Mouse (Mus musculus) heart, embryonic 11.5 days (tissue): ENCODE measurements around the gene Dnal1. TPM values are rescaled to one million over a fixed set of nuclear protein-coding genes. Genes with fewer than 3 reads are reported as not detected.
A peak's percentile ranks its signal among the peaks of the same experiment; 100 is the strongest.

Experiments
- ATAC-seq: fragments of 200-750 bp; cut with Nextera tagmentation; replicated peaks from 2 replicates; pipeline ENCODE4 v1.8.0; 2017; ENCODE audit warnings: moderate library complexity; ENCODE audit not compliant: insufficient number of reproducible peaks, low FRiP score, low TSS enrichment
- H3K27ac ChIP-seq: fragments of 300-500 bp; sonication (generic); 2 replicates; pipeline ENCODE4 v1.5.1; 2014; ENCODE audit warnings: mild to moderate bottlenecking, low read depth, low read length
- H3K27me3 ChIP-seq: fragments of 300-500 bp; sonication (generic); 2 replicates; pipeline ENCODE4 v1.6.1; 2014; ENCODE audit warnings: mild to moderate bottlenecking, low read length, mixed read lengths; ENCODE audit not compliant: control insufficient read depth, insufficient read depth
- H3K36me3 ChIP-seq: fragments of 300-500 bp; sonication (generic); 2 replicates; pipeline ENCODE4 v1.6.1; 2014; ENCODE audit warnings: mild to moderate bottlenecking, low read length, moderate library complexity, mixed read lengths; ENCODE audit not compliant: control insufficient read depth, insufficient read depth
- H3K4me1 ChIP-seq: fragments of 300-500 bp; sonication (generic); 2 replicates; pipeline ENCODE4 v1.6.1; 2014; ENCODE audit warnings: low read length; ENCODE audit not compliant: control insufficient read depth, insufficient read depth
- H3K4me2 ChIP-seq: fragments of 300-500 bp; sonication (generic); 2 replicates; pipeline ENCODE4 v1.6.1; 2014; ENCODE audit warnings: mild to moderate bottlenecking, moderate library complexity
- H3K4me3 ChIP-seq: fragments of 300-500 bp; sonication (generic); 2 replicates; pipeline ENCODE4 v1.5.1; 2014; ENCODE audit warnings: low read depth, low read length
- H3K9ac ChIP-seq: fragments of 300-500 bp; sonication (generic); 2 replicates; pipeline ENCODE4 v1.6.1; 2014; ENCODE audit warnings: mild to moderate bottlenecking, low read depth, low read length, moderate library complexity
- H3K9me3 ChIP-seq: fragments of 300-500 bp; sonication (generic); replicated peaks from 2 replicates; pipeline ENCODE4 v1.6.1; 2016; ENCODE audit warnings: low read length; ENCODE audit not compliant: control insufficient read depth
- whole genome bisulfite sequencing: fragments of 180-500 bp; shearing (Covaris S2); extraction: QIAGEN DNeasy Blood & Tissue Kit; methylation state at CpG from one replicate; pipeline ENCODE4 v1.1.7; 2014; ENCODE audit not compliant: insufficient replicate concordance; 5-methylcytosine and 5-hydroxymethylcytosine counted together
- polyA plus RNA-seq: library from polyadenylated mRNA; unstranded; fragments of >200 nt; fragmentation: Nextera tagmentation; extraction: Ambion mirVana; gene quantifications from 2 replicates; pipeline ENCODE4 v1.2.1, GENCODE M21; 2014

Dnal1 gene
- polyA plus RNA-seq, 1 experiment from 2014 or later = 2.9 TPM

GRCm38 (mm10) chr12:84187752-84188601, 73.8 kb downstream of the Dnal1 start:
- peak overlapping the region; percentile 43; the same call in 1 of the 2 replicates for H3K9ac ChIP-seq

DNA sequence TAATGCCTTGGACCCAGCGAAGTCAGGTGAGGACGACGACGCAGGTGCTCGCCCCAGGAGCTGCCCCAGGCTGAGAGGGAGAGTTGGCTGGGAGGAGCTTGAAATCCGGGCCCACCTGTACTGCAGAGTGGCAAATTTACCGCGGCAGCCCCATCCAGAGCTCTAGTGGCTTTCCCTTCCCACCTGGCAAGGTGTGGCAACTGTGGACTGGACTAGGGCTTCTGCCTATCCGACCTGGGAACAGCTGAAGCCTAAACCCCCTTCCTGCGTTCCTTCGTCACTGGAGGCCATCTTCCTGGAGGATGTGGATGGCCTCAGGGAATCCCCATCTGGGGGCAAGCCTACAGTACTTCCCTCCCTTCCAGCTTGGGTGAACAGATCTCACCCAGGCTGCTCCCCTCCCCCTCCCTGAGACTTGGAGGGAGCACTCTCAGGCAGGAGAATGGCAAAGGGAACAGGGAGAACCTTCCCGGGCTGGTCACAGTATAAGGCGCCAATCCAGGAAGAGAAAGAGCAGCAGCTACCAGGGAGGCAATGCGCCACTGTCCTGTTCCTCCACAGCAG, 74.8 kb downstream of the Dnal1 start:
- Histone ChIP-seq H3K27ac (no peak overlapping the region), H3K36me3 (no peaks in the 10 kb centered on the region), H3K4me2 (no peak overlapping the region), H3K4me3 (no peak overlapping the region), H3K9ac (no peak overlapping the region), H3K4me1 (peaks cover 68% of the 10 kb centered on the region), H3K27me3 (no peaks in the 10 kb centered on the region), H3K9me3 (no peaks in the 10 kb centered on the region)
- 64% methylated on average over 14 of the region's 14 CpGs for WGBS
- no peak for ATAC-seq

More at GRCm38 (mm10) chr12:84187752-84188601, 73.8 kb downstream of the Dnal1 start:
- Histone ChIP-seq H3K4me2 (peak overlapping the region; percentile 19), H3K4me1 (peaks cover 68% of the 10 kb centered on the region), H3K27me3 (no peaks in the 10 kb centered on the region), H3K4me3 (no peak overlapping the region), H3K36me3 (no peaks in the 10 kb centered on the region), H3K27ac (peak overlapping the region; percentile 29; the same call in 1 of the 2 replicates), H3K9me3 (no peaks in the 10 kb centered on the region)
- ATAC-seq = no peak
- WGBS = 64% methylated on average over 15 of the region's 15 CpGs

- Histone ChIP-seq H3K9me3 (no peaks in the 10 kb centered on the region), H3K4me2 (peak overlapping the region; percentile 39), H3K27me3 (no peaks in the 10 kb centered on the region), H3K27ac (no peak overlapping the region; the same call in 1 of the 2 replicates), H3K4me1 (peaks cover 72% of the 10 kb centered on the region), H3K9ac (no peak overlapping the region), H3K36me3 (no peaks in the 10 kb centered on the region), H3K4me3 (no peak overlapping the region)
- WGBS = 29% methylated on average over 13 of the region's 15 CpGs
- no peak for ATAC-seq
These were observed 76.1 kb downstream of the Dnal1 start for GRCm38 (mm10) chr12:84190151-84190820.

- peak overlapping the region; percentile 100 for H3K4me2 ChIP-seq
- H3K9ac ChIP-seq = 0 out of 2 replicates have a peak overlapping the region, but pooled peaks have one; percentile 22
- no peak for ATAC-seq
- H3K27ac ChIP-seq = no peak overlapping the region
- H3K9me3 ChIP-seq = no peaks in the 10 kb centered on the region
- no peaks in the 10 kb centered on the region for H3K36me3 ChIP-seq
- H3K27me3 ChIP-seq = no peaks in the 10 kb centered on the region
- peaks cover 75% of the 10 kb centered on the region for H3K4me1 ChIP-seq
- no peak overlapping the region for H3K4me3 ChIP-seq
- WGBS = 66% methylated on average over 7 of the region's 7 CpGs
These were observed 77.0 kb downstream of the Dnal1 start for GRCm38 (mm10) chr12:84191190-84191589.

DNA sequence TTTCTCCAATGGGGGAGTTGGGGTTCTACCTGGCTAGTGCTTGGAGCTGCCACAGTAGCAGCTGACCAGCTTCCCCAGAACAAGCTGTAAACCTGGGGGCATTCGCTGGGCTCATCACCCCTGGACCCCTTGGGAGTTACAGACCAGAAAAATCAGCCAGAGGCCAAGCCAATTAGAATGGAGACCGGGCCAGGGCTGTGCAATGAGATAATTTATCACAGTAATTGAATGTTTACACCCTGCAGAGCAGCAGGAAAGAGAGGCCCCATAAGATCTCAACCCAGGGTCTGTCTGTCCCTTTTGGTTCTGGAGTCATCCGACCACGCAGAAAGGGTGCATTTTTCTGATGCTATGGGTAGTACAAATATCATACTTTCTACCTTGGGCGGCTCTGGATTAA, 77.6 kb downstream of the Dnal1 start:
- WGBS = 27% methylated on average over 5 of the region's 5 CpGs
- peak overlapping the region; percentile 83 for H3K4me3 ChIP-seq
- H3K9ac ChIP-seq = peak overlapping the region; percentile 95
- no peak overlapping the region for H3K27ac ChIP-seq
- H3K4me2 ChIP-seq = peak overlapping the region; percentile 100
- H3K9me3 ChIP-seq = no peaks in the 10 kb centered on the region
- H3K36me3 ChIP-seq = no peaks in the 10 kb centered on the region
- no peak for ATAC-seq
- peaks cover 72% of the 10 kb centered on the region for H3K4me1 ChIP-seq
- no peaks in the 10 kb centered on the region for H3K27me3 ChIP-seq

DNA sequence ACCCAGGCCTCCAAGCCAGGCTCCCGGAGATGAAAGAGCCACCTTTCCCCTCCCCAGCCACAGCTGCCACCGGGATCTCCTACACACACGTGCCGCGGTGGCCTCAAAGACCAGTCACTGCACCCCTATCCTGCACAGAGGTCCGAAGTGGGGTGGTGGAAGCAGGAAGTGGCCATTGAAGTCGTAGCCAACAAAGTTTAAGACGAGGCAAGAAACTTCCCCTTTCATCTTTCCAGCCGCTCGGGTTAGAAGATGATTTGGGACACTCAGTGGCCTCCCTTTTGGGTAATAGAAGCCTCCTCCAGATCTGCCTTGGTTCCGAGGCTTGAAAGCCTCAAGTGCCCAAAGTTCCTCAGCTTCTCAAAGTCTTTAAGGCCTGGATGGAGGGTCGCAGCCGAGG, 78.1 kb downstream of the Dnal1 start:
- H3K4me1 ChIP-seq = peaks cover 70% of the 10 kb centered on the region
- no peak for ATAC-seq
- H3K4me2 ChIP-seq = peak overlapping the region; percentile 100
- H3K27me3 ChIP-seq = no peaks in the 10 kb centered on the region
- H3K36me3 ChIP-seq = no peaks in the 10 kb centered on the region
- peak overlapping the region; percentile 95 for H3K9ac ChIP-seq
- no peaks in the 10 kb centered on the region for H3K9me3 ChIP-seq
- peak overlapping the region; percentile 83 for H3K4me3 ChIP-seq
- peak overlapping the region; percentile 98; the same call in 1 of the 2 replicates for H3K27ac ChIP-seq
- 4% methylated on average over 13 of the region's 13 CpGs for WGBS

DNA sequence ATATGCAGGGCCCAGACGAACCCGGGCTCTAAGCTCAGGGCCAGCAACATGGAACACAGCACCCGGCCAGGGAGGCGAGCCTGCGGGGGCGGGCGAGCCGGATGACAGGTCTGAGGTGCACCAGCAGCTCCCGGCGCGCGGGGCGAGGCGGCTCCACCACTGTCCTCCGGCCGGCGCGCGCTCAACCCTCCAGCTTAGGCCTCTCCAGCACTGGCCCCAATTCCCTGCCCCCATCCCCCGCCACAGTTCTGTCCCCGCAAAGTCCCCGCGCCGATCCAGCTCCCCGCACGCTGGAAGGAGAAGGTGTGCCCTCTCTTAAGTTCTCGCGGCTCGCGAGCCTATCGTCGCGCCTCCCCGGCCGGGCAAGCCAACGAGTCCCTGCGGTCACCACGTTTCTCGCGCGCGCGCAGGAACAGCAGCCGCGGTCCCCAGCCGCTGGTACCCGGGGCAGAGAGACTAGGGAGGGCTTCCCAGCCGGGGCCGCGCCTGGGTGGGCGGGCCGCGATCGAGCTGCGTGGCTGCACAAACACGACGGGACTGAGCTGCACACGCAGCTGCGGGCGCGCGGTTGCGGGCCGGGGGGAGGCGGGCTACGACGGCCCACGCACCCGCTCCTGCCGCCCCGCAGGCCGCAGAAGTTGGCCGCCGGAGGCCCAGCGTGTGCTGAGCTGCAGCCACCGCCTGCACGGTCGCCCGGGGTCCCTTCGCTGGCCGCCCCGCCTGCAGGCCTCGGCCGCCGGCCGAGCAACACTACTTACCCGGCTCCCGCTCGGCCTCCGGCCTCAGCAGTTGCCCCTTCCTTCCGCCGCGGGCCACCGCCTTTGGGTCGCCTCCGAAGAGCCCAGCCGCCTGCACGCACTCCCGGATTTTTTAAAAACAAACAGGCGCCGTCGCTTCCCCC, 78.8 kb downstream of the Dnal1 start:
- Histone ChIP-seq H3K4me3 (peak overlapping the region; percentile 83), H3K9me3 (no peaks in the 10 kb centered on the region), H3K9ac (peak overlapping the region; percentile 95), H3K27ac (peak overlapping the region; percentile 98), H3K4me1 (peaks cover 69% of the 10 kb centered on the region), H3K4me2 (peak overlapping the region; percentile 100), H3K36me3 (no peaks in the 10 kb centered on the region), H3K27me3 (no peaks in the 10 kb centered on the region)
- WGBS = under 1% methylated on average over 82 of the region's 102 CpGs
- ATAC-seq = peak; percentile 29
